Mouse (Mus musculus): ENCODE results near the gene Atp6v1a. TPM values are rescaled to one million over a fixed set of nuclear protein-coding genes. Genes with fewer than 3 reads are reported as not detected.

Gene Atp6v1a
- polyA plus RNA-seq, 1 experiment from 2014 or later, result 91.6 TPM

GRCm38 (mm10) chr16:44103806-44104766 lies 35.4 kb downstream of the Atp6v1a start:
- Histone ChIP-seq H3K9ac (no peak overlapping the region), H3K36me3 (peaks cover 81% of the 10 kb centered on the region), H3K27ac (replicated peaks) (no peak overlapping the region), H3K27me3 (no peaks in the 10 kb centered on the region), H3K4me3 (no peak overlapping the region), H3K9me3 (no peaks in the 10 kb centered on the region), H3K4me2 (no peak overlapping the region), H3K4me1 (replicated peaks) (no peaks in the 10 kb centered on the region)
- no peak for ATAC-seq (ENCODE audit: low read depth)
- 84% methylated on average over 18 of the region's 18 CpGs for WGBS

GRCm38 (mm10) chr16:44102925-44103324 lies 36.6 kb downstream of the Atp6v1a start:
- Histone ChIP-seq H3K9me3 (no peaks in the 10 kb centered on the region), H3K27me3 (no peaks in the 10 kb centered on the region), H3K4me2 (no peak overlapping the region), H3K27ac (replicated peaks) (no peak overlapping the region), H3K9ac (no peak overlapping the region), H3K4me1 (replicated peaks) (no peaks in the 10 kb centered on the region), H3K4me3 (no peak overlapping the region), H3K36me3 (peaks cover 81% of the 10 kb centered on the region)
- ATAC-seq (ENCODE audit: low read depth), result no peak
- 97% methylated on average over 2 of the region's 2 CpGs for WGBS

GRCm38 (mm10) chr16:44101181-44101710 lies 38.3 kb downstream of the Atp6v1a start:
- no peaks in the 10 kb centered on the region for H3K27me3 ChIP-seq
- WGBS, result 96% methylated on average over 12 of the region's 12 CpGs
- H3K9me3 ChIP-seq, result no peaks in the 10 kb centered on the region
- H3K27ac ChIP-seq (replicated peaks), result no peak overlapping the region
- H3K4me1 ChIP-seq (replicated peaks), result no peaks in the 10 kb centered on the region
- H3K36me3 ChIP-seq, result peaks cover 80% of the 10 kb centered on the region
- H3K9ac ChIP-seq, result no peak overlapping the region
- H3K4me2 ChIP-seq, result no peak overlapping the region
- no peak for ATAC-seq (ENCODE audit: low read depth)
- no peak overlapping the region for H3K4me3 ChIP-seq

- no peaks in the 10 kb centered on the region for H3K27me3 ChIP-seq
- no peaks in the 10 kb centered on the region for H3K9me3 ChIP-seq
- H3K4me3 ChIP-seq, result no peak overlapping the region
- 95% methylated on average over 7 of the region's 7 CpGs for WGBS
- H3K27ac ChIP-seq (replicated peaks), result no peak overlapping the region
- no peaks in the 10 kb centered on the region for H3K4me1 ChIP-seq (replicated peaks)
- H3K9ac ChIP-seq, result no peak overlapping the region
- peaks cover 87% of the 10 kb centered on the region for H3K36me3 ChIP-seq
- no peak for ATAC-seq (ENCODE audit: low read depth)
- H3K4me2 ChIP-seq, result no peak overlapping the region
These were observed 40.1 kb downstream of the Atp6v1a start for GRCm38 (mm10) chr16:44099377-44099776.

GRCm38 (mm10) chr16:44087650-44088049 lies 51.9 kb downstream of the Atp6v1a start:
- Histone ChIP-seq H3K27ac (replicated peaks) (no peak overlapping the region), H3K36me3 (peaks cover 94% of the 10 kb centered on the region)
- ATAC-seq (ENCODE audit: low read depth), result no peak

GRCm38 (mm10) chr16:44063025-44063894 lies 76.2 kb downstream of the Atp6v1a start, which contains the start of gene Gramd1c:
TSS of gene Gramd1c (minus strand) at chr16:44063345.
- H3K4me1 ChIP-seq (replicated peaks), result 0 out of 2 replicates have a peak, but pooled peaks cover 4% of the 10 kb centered on the region
- H3K27ac ChIP-seq (replicated peaks), result peak within 1 kb of the TSS; percentile 43; the same call in 1 of the 2 replicates
- H3K9ac ChIP-seq, result peak within 1 kb of the TSS; percentile 73
- H3K4me3 ChIP-seq, result peak within 1 kb of the TSS; percentile 54
- no peaks in the 10 kb centered on the region for H3K27me3 ChIP-seq
- WGBS, result 6% methylated on average over 45 of the region's 45 CpGs
- H3K4me2 ChIP-seq, result peak within 1 kb of the TSS; percentile 73
- no peaks in the 10 kb centered on the region for H3K9me3 ChIP-seq
- no peaks in the 10 kb centered on the region for H3K36me3 ChIP-seq
- ATAC-seq (ENCODE audit: low read depth), result peak; percentile 93

More at GRCm38 (mm10) chr16:44087650-44088049, 51.9 kb downstream of the Atp6v1a start:
- Histone ChIP-seq H3K4me3 (no peak overlapping the region), H3K4me1 (replicated peaks) (no peaks in the 10 kb centered on the region), H3K4me2 (no peak overlapping the region), H3K9ac (no peak overlapping the region), H3K9me3 (no peaks in the 10 kb centered on the region), H3K27me3 (no peaks in the 10 kb centered on the region)
- 74% methylated on average over 2 of the region's 2 CpGs for WGBS

GRCm38 (mm10) chr16:44061341-44061740 lies 78.2 kb downstream of the Atp6v1a start:
- no peaks in the 10 kb centered on the region for H3K27me3 ChIP-seq
- H3K9ac ChIP-seq, result no peak overlapping the region
- 94% methylated on average over 15 of the region's 15 CpGs for WGBS
- no peaks in the 10 kb centered on the region for H3K36me3 ChIP-seq
- no peak overlapping the region for H3K4me2 ChIP-seq
- no peak overlapping the region for H3K4me3 ChIP-seq
- ATAC-seq (ENCODE audit: low read depth), result no peak
- 0 out of 2 replicates have a peak, but pooled peaks cover 4% of the 10 kb centered on the region for H3K4me1 ChIP-seq (replicated peaks)
- no peak overlapping the region for H3K27ac ChIP-seq (replicated peaks)
- H3K9me3 ChIP-seq, result no peaks in the 10 kb centered on the region

GRCm38 (mm10) chr16:44060604-44061286 lies 78.8 kb downstream of the Atp6v1a start:
- Histone ChIP-seq H3K4me2 (no peak overlapping the region), H3K4me3 (no peak overlapping the region), H3K27ac (replicated peaks) (no peak overlapping the region), H3K27me3 (no peaks in the 10 kb centered on the region), H3K4me1 (replicated peaks) (0 out of 2 replicates have a peak, but pooled peaks cover 4% of the 10 kb centered on the region), H3K9ac (no peak overlapping the region), H3K36me3 (no peaks in the 10 kb centered on the region), H3K9me3 (no peaks in the 10 kb centered on the region)
- no peak for ATAC-seq (ENCODE audit: low read depth)
- 92% methylated on average over 18 of the region's 18 CpGs for WGBS

- Histone ChIP-seq H3K4me2 (no peak overlapping the region), H3K9ac (no peak overlapping the region), H3K4me1 (replicated peaks) (0 out of 2 replicates have a peak, but pooled peaks cover 4% of the 10 kb centered on the region), H3K4me3 (no peak overlapping the region), H3K27ac (replicated peaks) (no peak overlapping the region), H3K36me3 (no peaks in the 10 kb centered on the region), H3K9me3 (no peaks in the 10 kb centered on the region), H3K27me3 (no peaks in the 10 kb centered on the region)
- no peak for ATAC-seq (ENCODE audit: low read depth)
- 30% methylated on average over 10 of the region's 10 CpGs for WGBS
These were observed 80.8 kb downstream of the Atp6v1a start for GRCm38 (mm10) chr16:44058745-44059144.

GRCm38 (mm10) chr16:44055766-44056165 lies 83.7 kb downstream of the Atp6v1a start:
- Histone ChIP-seq H3K4me2 (no peak overlapping the region), H3K27me3 (no peaks in the 10 kb centered on the region), H3K4me1 (replicated peaks) (no peaks in the 10 kb centered on the region), H3K9ac (no peak overlapping the region), H3K9me3 (no peaks in the 10 kb centered on the region), H3K27ac (replicated peaks) (no peak overlapping the region), H3K36me3 (no peaks in the 10 kb centered on the region), H3K4me3 (no peak overlapping the region)
- ATAC-seq (ENCODE audit: low read depth), result no peak
- WGBS, result 70% methylated on average over 8 of the region's 8 CpGs

- no peak overlapping the region for H3K9ac ChIP-seq
- 76% methylated on average over 6 of the region's 6 CpGs for WGBS
- no peaks in the 10 kb centered on the region for H3K4me1 ChIP-seq (replicated peaks)
- H3K27me3 ChIP-seq, result no peaks in the 10 kb centered on the region
- no peak for ATAC-seq (ENCODE audit: low read depth)
- no peak overlapping the region for H3K4me2 ChIP-seq
- no peaks in the 10 kb centered on the region for H3K9me3 ChIP-seq
- H3K4me3 ChIP-seq, result no peak overlapping the region
- no peaks in the 10 kb centered on the region for H3K36me3 ChIP-seq
- no peak overlapping the region for H3K27ac ChIP-seq (replicated peaks)
These were observed 86.2 kb downstream of the Atp6v1a start for GRCm38 (mm10) chr16:44053265-44053664.

Measured in neural tube, embryonic 13.5 days (tissue).